Mouse (Mus musculus): ENCODE results near the gene Bdh1.
A peak's percentile ranks its signal among the peaks of the same experiment; 100 is the strongest.

DNA sequence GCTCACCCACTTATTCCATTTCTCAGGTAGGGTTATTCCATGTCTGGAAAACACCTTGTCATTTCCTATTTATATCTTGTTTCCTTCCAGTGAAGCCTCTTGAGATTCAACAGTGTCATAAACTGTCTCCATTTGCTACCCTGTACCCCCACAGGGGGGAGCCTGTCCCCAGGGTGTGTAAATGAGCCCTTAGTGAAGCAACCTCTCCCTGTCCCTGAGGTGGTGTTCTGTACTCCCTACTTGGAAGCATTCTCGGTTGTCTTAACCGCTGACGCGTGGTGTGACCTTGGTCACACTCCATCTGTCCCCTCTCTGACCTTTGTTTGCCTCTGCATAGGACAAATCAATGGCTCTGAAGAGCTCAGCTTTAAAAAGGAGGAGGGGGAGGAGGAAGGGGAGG is 43.5 kb downstream of the Bdh1 start:
- peak; percentile 78 for TF ChIP-seq CTCF (IDR thresholded peaks at IDR 0.05; ENCODE audit: low read depth)
- no peak for TF ChIP-seq EP300 (optimal IDR thresholded peaks at IDR 0.05)
